Mouse (Mus musculus): ENCODE data around the gene Mogs. TPM values are rescaled to one million over a fixed set of nuclear protein-coding genes. Genes with fewer than 3 reads are reported as not detected.

Gene Mogs
- total and polyA plus RNA-seq, 2 experiments from 2014 or later = 18.8 to 40.3 TPM

DNA sequence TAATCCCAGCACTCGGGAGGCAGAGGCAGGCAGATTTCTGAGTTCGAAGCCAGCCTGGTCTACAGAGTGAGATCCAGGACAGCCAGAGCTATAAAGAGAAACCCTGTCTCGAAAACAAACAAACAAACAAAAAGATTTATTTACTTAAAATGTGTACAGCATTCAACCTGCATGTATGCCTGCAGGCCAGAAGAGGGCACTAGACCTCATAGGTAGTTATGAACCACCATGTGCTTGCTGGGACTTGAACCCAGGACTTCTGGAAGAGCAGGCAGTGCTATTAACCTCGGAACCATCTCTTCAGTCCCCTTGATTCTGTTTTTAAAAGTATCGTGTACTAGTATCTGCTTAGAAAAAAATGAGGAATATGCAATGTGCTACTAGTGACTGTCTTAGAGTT, 12.1 kb downstream of the Mogs start:
- DNase-seq (ENCODE audit: low spot score) (no peak), ATAC-seq (ENCODE audit: low FRiP score) (no peak)
- Histone ChIP-seq H3K27me3 (ENCODE audit: insufficient read depth, low read length) (no peaks in the 10 kb centered on the region), H3K27ac (ENCODE audit: low read depth, low read length) (no peak overlapping the region), H3K9ac (replicated peaks; ENCODE audit: low read length, poor library complexity, severe bottlenecking) (no peak overlapping the region), H3K36me3 (ENCODE audit: insufficient read depth, low read length) (no peaks in the 10 kb centered on the region), H3K4me1 (ENCODE audit: insufficient read depth, low read length) (no peaks in the 10 kb centered on the region; the same call in 1 of the 2 replicates), H3K9me3 (ENCODE audit: low read length) (no peaks in the 10 kb centered on the region), H3K4me3 (ENCODE audit: low read depth, low read length) (no peak overlapping the region), H3K4me2 (ENCODE audit: low read depth, low read length, poor library complexity, severe bottlenecking) (no peak overlapping the region)
- 97% methylated on average over 5 of the region's 5 CpGs for WGBS
- TF ChIP-seq CTCF (IDR thresholded peaks at IDR 0.05) = peak; percentile 40; the same call in 1 of the 2 replicates

DNA sequence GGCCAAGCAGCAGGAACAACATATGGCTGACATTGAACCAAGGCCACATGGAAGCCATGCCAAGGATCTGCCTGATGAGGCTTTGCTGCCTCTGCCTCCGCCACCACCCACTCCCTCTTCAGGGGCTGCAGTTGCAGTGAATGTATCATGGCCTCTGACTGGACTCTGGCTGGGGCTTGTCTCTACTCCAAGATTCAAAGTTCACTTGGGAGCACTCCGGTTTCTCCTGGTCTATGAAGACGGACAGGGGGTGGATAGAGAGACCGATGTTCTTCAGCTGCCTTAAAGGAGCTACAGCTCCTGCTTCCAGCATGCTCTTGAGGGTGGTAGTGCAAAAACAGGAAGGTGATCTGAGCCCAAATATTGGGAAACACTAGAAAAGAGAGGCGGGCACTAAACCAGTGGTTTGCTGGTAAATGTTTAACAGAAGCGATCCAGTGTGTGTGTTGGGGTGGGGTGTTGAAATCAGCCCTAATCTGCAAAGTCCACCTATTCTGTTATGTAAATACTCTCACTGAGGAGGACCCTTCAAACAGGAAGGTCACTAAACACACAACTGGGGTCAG, 16.3 kb downstream of the Mogs start:
- H3K4me2 ChIP-seq (ENCODE audit: low read depth, low read length, poor library complexity, severe bottlenecking) = no peak overlapping the region
- H3K4me1 ChIP-seq (ENCODE audit: insufficient read depth, low read length) = no peaks in the 10 kb centered on the region
- no peak overlapping the region for H3K4me3 ChIP-seq (ENCODE audit: low read depth, low read length)
- WGBS = 76% methylated on average over 6 of the region's 6 CpGs
- no peak overlapping the region for H3K9ac ChIP-seq (replicated peaks; ENCODE audit: low read length, poor library complexity, severe bottlenecking)
- TF ChIP-seq CTCF (IDR thresholded peaks at IDR 0.05) = no peak
- DNase-seq (ENCODE audit: low spot score) (no peak), ATAC-seq (ENCODE audit: low FRiP score) (no peak)
- H3K36me3 ChIP-seq (ENCODE audit: insufficient read depth, low read length) = no peaks in the 10 kb centered on the region
- H3K9me3 ChIP-seq (ENCODE audit: low read length) = no peaks in the 10 kb centered on the region
- H3K27ac ChIP-seq (ENCODE audit: low read depth, low read length) = no peak overlapping the region
- H3K27me3 ChIP-seq (ENCODE audit: insufficient read depth, low read length) = no peaks in the 10 kb centered on the region; the same call in 1 of the 2 replicates

DNA sequence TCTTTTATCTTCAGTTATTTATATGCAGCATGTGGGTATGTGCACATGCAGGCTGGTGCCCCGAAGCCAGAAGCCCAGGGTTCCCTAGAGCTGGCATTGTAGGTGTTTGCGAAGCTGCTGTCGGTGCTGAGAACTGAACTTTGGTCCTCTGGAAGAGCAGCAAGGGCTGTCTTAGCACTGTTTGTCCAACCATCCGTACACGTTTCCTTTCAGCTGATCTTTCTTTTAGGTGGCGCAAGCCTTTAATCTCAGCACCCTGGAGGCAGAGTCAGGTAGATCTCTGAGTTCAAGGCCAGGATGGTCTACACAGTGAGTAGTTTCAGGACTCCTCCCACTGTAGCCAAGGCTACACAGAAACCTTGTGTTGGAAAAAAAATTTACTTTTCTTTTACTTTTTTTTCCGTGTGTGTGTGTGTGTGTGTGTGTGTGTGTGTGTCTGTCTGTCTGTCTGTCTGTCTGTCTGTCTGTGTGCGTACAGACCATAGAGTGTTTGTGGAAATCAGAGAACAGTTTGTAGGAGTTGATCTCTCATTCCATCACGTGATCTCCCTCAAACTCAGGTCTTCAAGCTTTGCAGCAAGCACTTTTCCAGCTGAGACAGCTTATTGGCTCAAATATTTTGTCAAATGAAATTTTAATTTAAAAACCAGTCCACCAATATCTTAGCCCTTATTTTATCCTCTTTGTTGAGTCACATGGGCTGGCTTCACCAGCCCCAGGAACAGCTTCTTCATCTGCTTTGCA, 17.1 kb downstream of the Mogs start:
- Histone ChIP-seq H3K27ac (ENCODE audit: low read depth, low read length) (no peak overlapping the region), H3K27me3 (ENCODE audit: insufficient read depth, low read length) (peaks cover 4% of the 10 kb centered on the region), H3K4me1 (ENCODE audit: insufficient read depth, low read length) (no peaks in the 10 kb centered on the region), H3K36me3 (ENCODE audit: insufficient read depth, low read length) (no peaks in the 10 kb centered on the region), H3K9me3 (ENCODE audit: low read length) (no peaks in the 10 kb centered on the region), H3K4me2 (ENCODE audit: low read depth, low read length, poor library complexity, severe bottlenecking) (no peak overlapping the region), H3K9ac (replicated peaks; ENCODE audit: low read length, poor library complexity, severe bottlenecking) (no peak overlapping the region), H3K4me3 (ENCODE audit: low read depth, low read length) (no peak overlapping the region)
- 87% methylated on average over 9 of the region's 9 CpGs for WGBS
- ATAC-seq (ENCODE audit: low FRiP score) = no peak
- DNase-seq (ENCODE audit: low spot score) = no peak
- TF ChIP-seq CTCF (IDR thresholded peaks at IDR 0.05) = no peak

DNA sequence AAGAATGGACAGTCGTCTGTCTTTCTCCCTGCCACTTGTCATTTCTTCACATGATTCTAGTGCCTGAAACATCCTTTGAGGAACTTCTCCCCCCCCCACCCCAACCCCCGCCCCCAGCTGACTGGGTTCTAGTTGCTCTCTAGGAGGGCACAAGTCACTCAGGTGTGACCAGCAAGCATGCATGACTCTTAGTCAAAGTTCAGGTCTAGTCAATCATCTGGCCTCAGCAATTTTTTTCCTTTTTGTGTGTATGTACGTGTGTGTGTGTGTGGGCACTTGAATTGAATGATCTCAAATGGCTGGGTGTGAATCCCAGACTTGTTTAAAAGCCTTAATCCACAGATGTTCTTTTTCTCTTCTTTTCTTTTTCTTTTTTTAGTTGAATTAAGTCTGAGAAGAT, 18.9 kb downstream of the Mogs start:
- 81% methylated on average over 3 of the region's 3 CpGs for WGBS
- DNase-seq (ENCODE audit: low spot score) (no peak), ATAC-seq (ENCODE audit: low FRiP score) (no peak)
- peaks cover 7% of the 10 kb centered on the region for H3K27me3 ChIP-seq (ENCODE audit: insufficient read depth, low read length)
- no peaks in the 10 kb centered on the region for H3K9me3 ChIP-seq (ENCODE audit: low read length)
- no peak overlapping the region for H3K27ac ChIP-seq (ENCODE audit: low read depth, low read length)
- no peak overlapping the region for H3K4me2 ChIP-seq (ENCODE audit: low read depth, low read length, poor library complexity, severe bottlenecking)
- no peak overlapping the region for H3K4me3 ChIP-seq (ENCODE audit: low read depth, low read length)
- H3K4me1 ChIP-seq (ENCODE audit: insufficient read depth, low read length) = no peaks in the 10 kb centered on the region
- TF ChIP-seq CTCF (IDR thresholded peaks at IDR 0.05) = no peak
- no peak overlapping the region for H3K9ac ChIP-seq (replicated peaks; ENCODE audit: low read length, poor library complexity, severe bottlenecking)
- H3K36me3 ChIP-seq (ENCODE audit: insufficient read depth, low read length) = no peaks in the 10 kb centered on the region

DNA sequence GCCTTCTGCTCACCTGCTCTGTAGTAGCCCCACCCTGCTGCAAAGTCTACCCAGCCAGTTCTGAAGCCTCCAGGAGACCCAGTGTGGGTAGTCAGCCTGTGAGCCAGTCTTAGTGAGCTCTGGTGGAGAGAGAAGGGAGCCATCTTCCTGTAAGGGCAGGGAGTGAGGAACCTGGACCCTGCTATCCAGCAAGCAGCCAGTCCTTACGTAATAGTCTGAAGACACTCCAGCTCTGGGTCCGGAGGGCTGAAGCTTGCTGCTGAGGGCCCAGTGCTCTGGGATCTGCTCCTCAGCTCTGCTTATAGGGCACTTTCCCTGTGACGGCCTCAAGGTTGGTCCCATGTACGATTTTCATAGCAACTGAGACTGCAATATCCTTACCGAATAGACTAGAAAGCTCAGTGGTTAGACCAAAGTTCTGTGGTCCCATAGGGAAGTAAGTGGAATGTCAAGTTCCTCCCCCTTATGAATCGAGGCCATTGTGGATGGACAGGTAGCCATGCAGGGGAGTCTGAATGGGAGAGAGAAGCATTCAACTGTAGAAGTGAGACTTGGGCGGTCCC, 19.7 kb downstream of the Mogs start, which contains the start of gene Rtkn:
Rtkn (plus strand) TSS at position 513 of the 563 bp plus-strand sequence.
- Histone ChIP-seq H3K4me1 (ENCODE audit: insufficient read depth, low read length) (no peaks in the 10 kb centered on the region), H3K27ac (ENCODE audit: low read depth, low read length) (no peak within 1 kb of the TSS), H3K4me3 (ENCODE audit: low read depth, low read length) (peak within 1 kb of the TSS; percentile 9; the same call in 1 of the 2 replicates), H3K27me3 (ENCODE audit: insufficient read depth, low read length) (peaks cover 7% of the 10 kb centered on the region), H3K4me2 (ENCODE audit: low read depth, low read length, poor library complexity, severe bottlenecking) (peak within 1 kb of the TSS; percentile 51), H3K36me3 (ENCODE audit: insufficient read depth, low read length) (no peaks in the 10 kb centered on the region), H3K9me3 (ENCODE audit: low read length) (no peaks in the 10 kb centered on the region), H3K9ac (replicated peaks; ENCODE audit: low read length, poor library complexity, severe bottlenecking) (0 out of 2 replicates have a peak within 1 kb of the TSS, but pooled peaks have one; percentile 24)
- no peak for TF ChIP-seq CTCF (IDR thresholded peaks at IDR 0.05)
- DNase-seq (ENCODE audit: low spot score) (no peak), ATAC-seq (ENCODE audit: low FRiP score) (no peak)
- 58% methylated on average over 7 of the region's 7 CpGs for WGBS
